Mouse (Mus musculus) adrenal gland, adult 2 months (tissue): ENCODE results near the gene Ifnar2. TPM values are rescaled to one million over a fixed set of nuclear protein-coding genes. Genes with fewer than 3 reads are reported as not detected.

Source experiments
- DNase-seq: peaks from one replicate; pipeline ENCODE4 v3.0.0; 2021
- polyA plus RNA-seq: library from polyadenylated mRNA; depleted of rRNA; stranded (reverse); fragments of >200 nt; gene quantifications from 2 replicates; pipeline ENCODE4 v1.2.3, GENCODE M21; 2012
- total RNA-seq, 2 experiments: library from RNA; stranded (reverse); gene quantifications; 2 replicates each; pipeline ENCODE4 v1.2.3; 2021

Ifnar2 gene
- total and polyA plus RNA-seq, 3 experiments = 112 to 282 (median 134) TPM

- peak; percentile 65 for DNase-seq
These were observed 14.0 kb upstream of the Ifnar2 start for GRCm38 (mm10) chr16:91358555-91358954.

GRCm38 (mm10) chr16:91359531-91359930 is 13.1 kb upstream of the Ifnar2 start:
- DNase-seq = no peak

GRCm38 (mm10) chr16:91360162-91360561 is 12.4 kb upstream of the Ifnar2 start:
- no peak for DNase-seq

GRCm38 (mm10) chr16:91362006-91362405 is 10.6 kb upstream of the Ifnar2 start:
- DNase-seq = no peak

- DNase-seq = peak; percentile 84
These were observed 9.8 kb upstream of the Ifnar2 start for GRCm38 (mm10) chr16:91362616-91363272.

- DNase-seq = no peak
These were observed 9.1 kb upstream of the Ifnar2 start for GRCm38 (mm10) chr16:91363483-91363882.

- DNase-seq = no peak
These were observed 6.0 kb upstream of the Ifnar2 start for GRCm38 (mm10) chr16:91366567-91366966.

- DNase-seq = no peak
These were observed 5.5 kb upstream of the Ifnar2 start for GRCm38 (mm10) chr16:91367066-91367465.

GRCm38 (mm10) chr16:91373473-91374252 is 1.1 kb downstream of the Ifnar2 start:
- DNase-seq = no peak

- no peak for DNase-seq
These were observed 1.7 kb downstream of the Ifnar2 start for GRCm38 (mm10) chr16:91374253-91374634.

- no peak for DNase-seq
These were observed 4.1 kb downstream of the Ifnar2 start for GRCm38 (mm10) chr16:91376701-91377100.

- no peak for DNase-seq
These were observed 5.9 kb downstream of the Ifnar2 start for GRCm38 (mm10) chr16:91378431-91378986.

- no peak for DNase-seq
These were observed 6.4 kb downstream of the Ifnar2 start for GRCm38 (mm10) chr16:91378991-91379390.

GRCm38 (mm10) chr16:91379412-91379811 is 6.8 kb downstream of the Ifnar2 start:
- DNase-seq = no peak

- no peak for DNase-seq
These were observed 7.6 kb downstream of the Ifnar2 start for GRCm38 (mm10) chr16:91380151-91380550.

- no peak for DNase-seq
These were observed 9.0 kb downstream of the Ifnar2 start for GRCm38 (mm10) chr16:91381606-91382005.

GRCm38 (mm10) chr16:91382261-91382790 is 9.7 kb downstream of the Ifnar2 start:
- DNase-seq = no peak

- DNase-seq = no peak
These were observed 11.6 kb downstream of the Ifnar2 start for GRCm38 (mm10) chr16:91384221-91384620.

- DNase-seq = no peak
These were observed 13.0 kb downstream of the Ifnar2 start for GRCm38 (mm10) chr16:91385621-91386020.

GRCm38 (mm10) chr16:91386419-91387120 is 14.0 kb downstream of the Ifnar2 start:
- no peak for DNase-seq

- DNase-seq = no peak
These were observed 14.5 kb downstream of the Ifnar2 start for GRCm38 (mm10) chr16:91387121-91387486.

GRCm38 (mm10) chr16:91390100-91390499 is 17.5 kb downstream of the Ifnar2 start:
- DNase-seq = no peak
